Mouse (Mus musculus): ENCODE data around the gene Fbf1. TPM values are rescaled to one million over a fixed set of nuclear protein-coding genes. Genes with fewer than 3 reads are reported as not detected.

Gene Fbf1
- polyA plus RNA-seq, 1 experiment, result 24.0 TPM

- TF ChIP-seq POLR2A (IDR thresholded peaks at IDR 0.05; ENCODE audit: low read depth, low read length) (no peak), CTCF (conservative IDR thresholded peaks at IDR 0.05; ENCODE audit: insufficient read depth, insufficient read length, low read depth, low read length) (no peak)
- Histone ChIP-seq H3K27me3 (replicated peaks; ENCODE audit: control insufficient read depth, insufficient read depth, low read length) (no peaks in the 10 kb centered on the region), H3K36me3 (ENCODE audit: control insufficient read depth, insufficient read depth, low read length) (no peaks in the 10 kb centered on the region; the same call in 1 of the 2 replicates), H3K4me1 (ENCODE audit: control insufficient read depth, insufficient read depth, low read length) (peaks cover 11% of the 10 kb centered on the region; the same call in 1 of the 2 replicates), H3K4me3 (ENCODE audit: insufficient read depth, low read depth, low read length) (peak overlapping the region; percentile 76), H3K27ac (ENCODE audit: insufficient read depth, low read depth, low read length) (peak overlapping the region; percentile 91)
- WGBS, result 63% methylated on average over 6 of the region's 6 CpGs
- no peak for DNase-seq
Measured at GRCm38 (mm10) chr11:116197584-116197906, 29.6 kb upstream of the Fbf1 start.

- no peaks in the 10 kb centered on the region; the same call in 1 of the 2 replicates for H3K36me3 ChIP-seq (ENCODE audit: control insufficient read depth, insufficient read depth, low read length)
- DNase-seq, result no peak
- WGBS, result 77% methylated on average over 18 of the region's 18 CpGs
- H3K4me1 ChIP-seq (ENCODE audit: control insufficient read depth, insufficient read depth, low read length), result peaks cover 11% of the 10 kb centered on the region; the same call in 1 of the 2 replicates
- peak overlapping the region; percentile 76 for H3K4me3 ChIP-seq (ENCODE audit: insufficient read depth, low read depth, low read length)
- peak overlapping the region; percentile 91 for H3K27ac ChIP-seq (ENCODE audit: insufficient read depth, low read depth, low read length)
- H3K27me3 ChIP-seq (replicated peaks; ENCODE audit: control insufficient read depth, insufficient read depth, low read length), result no peaks in the 10 kb centered on the region
- TF ChIP-seq POLR2A (IDR thresholded peaks at IDR 0.05; ENCODE audit: low read depth, low read length), result no peak
Measured at GRCm38 (mm10) chr11:116196866-116197583, 29.1 kb upstream of the Fbf1 start.

GRCm38 (mm10) chr11:116196336-116196735, 28.4 kb upstream of the Fbf1 start:
- no peaks in the 10 kb centered on the region for H3K27me3 ChIP-seq (replicated peaks; ENCODE audit: control insufficient read depth, insufficient read depth, low read length)
- TF ChIP-seq CTCF (conservative IDR thresholded peaks at IDR 0.05; ENCODE audit: insufficient read depth, insufficient read length, low read depth, low read length) (no peak), POLR2A (IDR thresholded peaks at IDR 0.05; ENCODE audit: low read depth, low read length) (no peak)
- H3K4me1 ChIP-seq (ENCODE audit: control insufficient read depth, insufficient read depth, low read length), result peaks cover 11% of the 10 kb centered on the region; the same call in 1 of the 2 replicates
- H3K36me3 ChIP-seq (ENCODE audit: control insufficient read depth, insufficient read depth, low read length), result no peaks in the 10 kb centered on the region; the same call in 1 of the 2 replicates
- peak overlapping the region; percentile 76; the same call in 1 of the 2 replicates for H3K4me3 ChIP-seq (ENCODE audit: insufficient read depth, low read depth, low read length)
- peak; percentile 65 for DNase-seq
- 52% methylated on average over 3 of the region's 3 CpGs for WGBS
- H3K27ac ChIP-seq (ENCODE audit: insufficient read depth, low read depth, low read length), result peak overlapping the region; percentile 76

GRCm38 (mm10) chr11:116195252-116195651, 27.3 kb upstream of the Fbf1 start:
- peak; percentile 19; the same call in 1 of the 2 replicates for TF ChIP-seq CTCF (conservative IDR thresholded peaks at IDR 0.05; ENCODE audit: insufficient read depth, insufficient read length, low read depth, low read length)
- TF ChIP-seq POLR2A (IDR thresholded peaks at IDR 0.05; ENCODE audit: low read depth, low read length), result no peak
- H3K27me3 ChIP-seq (replicated peaks; ENCODE audit: control insufficient read depth, insufficient read depth, low read length), result no peaks in the 10 kb centered on the region
- DNase-seq, result peak; percentile 88
- 21% methylated on average over 5 of the region's 5 CpGs for WGBS
- H3K4me3 ChIP-seq (ENCODE audit: insufficient read depth, low read depth, low read length), result peak overlapping the region; percentile 18
- H3K4me1 ChIP-seq (ENCODE audit: control insufficient read depth, insufficient read depth, low read length), result peaks cover 11% of the 10 kb centered on the region; the same call in 1 of the 2 replicates
- H3K36me3 ChIP-seq (ENCODE audit: control insufficient read depth, insufficient read depth, low read length), result no peaks in the 10 kb centered on the region; the same call in 1 of the 2 replicates
- peak overlapping the region; percentile 99 for H3K27ac ChIP-seq (ENCODE audit: insufficient read depth, low read depth, low read length)

GRCm38 (mm10) chr11:116194619-116195018, 26.7 kb upstream of the Fbf1 start:
- Histone ChIP-seq H3K36me3 (ENCODE audit: control insufficient read depth, insufficient read depth, low read length) (no peaks in the 10 kb centered on the region; the same call in 1 of the 2 replicates), H3K4me1 (ENCODE audit: control insufficient read depth, insufficient read depth, low read length) (peaks cover 8% of the 10 kb centered on the region; the same call in 1 of the 2 replicates), H3K27me3 (replicated peaks; ENCODE audit: control insufficient read depth, insufficient read depth, low read length) (no peaks in the 10 kb centered on the region), H3K27ac (ENCODE audit: insufficient read depth, low read depth, low read length) (peak overlapping the region; percentile 99; the same call in 1 of the 2 replicates), H3K4me3 (ENCODE audit: insufficient read depth, low read depth, low read length) (no peak overlapping the region; the same call in 1 of the 2 replicates)
- TF ChIP-seq POLR2A (IDR thresholded peaks at IDR 0.05; ENCODE audit: low read depth, low read length), result no peak
- no peak for TF ChIP-seq CTCF (conservative IDR thresholded peaks at IDR 0.05; ENCODE audit: insufficient read depth, insufficient read length, low read depth, low read length)
- no peak for DNase-seq
- 77% methylated on average over 8 of the region's 8 CpGs for WGBS

GRCm38 (mm10) chr11:116187226-116187930, 19.4 kb upstream of the Fbf1 start:
- Histone ChIP-seq H3K4me1 (ENCODE audit: control insufficient read depth, insufficient read depth, low read length) (no peaks in the 10 kb centered on the region; the same call in 1 of the 2 replicates), H3K4me3 (ENCODE audit: insufficient read depth, low read depth, low read length) (no peak overlapping the region), H3K27me3 (replicated peaks; ENCODE audit: control insufficient read depth, insufficient read depth, low read length) (no peaks in the 10 kb centered on the region), H3K27ac (ENCODE audit: insufficient read depth, low read depth, low read length) (no peak overlapping the region), H3K36me3 (ENCODE audit: control insufficient read depth, insufficient read depth, low read length) (peaks cover 5% of the 10 kb centered on the region; the same call in 1 of the 2 replicates)
- TF ChIP-seq POLR2A (IDR thresholded peaks at IDR 0.05; ENCODE audit: low read depth, low read length) (no peak), CTCF (conservative IDR thresholded peaks at IDR 0.05; ENCODE audit: insufficient read depth, insufficient read length, low read depth, low read length) (no peak)
- DNase-seq, result no peak
- WGBS, result 55% methylated on average over 11 of the region's 11 CpGs

- H3K27me3 ChIP-seq (replicated peaks; ENCODE audit: control insufficient read depth, insufficient read depth, low read length), result no peaks in the 10 kb centered on the region
- TF ChIP-seq CTCF (conservative IDR thresholded peaks at IDR 0.05; ENCODE audit: insufficient read depth, insufficient read length, low read depth, low read length), result no peak
- TF ChIP-seq POLR2A (IDR thresholded peaks at IDR 0.05; ENCODE audit: low read depth, low read length), result no peak
- H3K4me3 ChIP-seq (ENCODE audit: insufficient read depth, low read depth, low read length), result no peak overlapping the region
- WGBS, result 84% methylated on average over 11 of the region's 11 CpGs
- H3K36me3 ChIP-seq (ENCODE audit: control insufficient read depth, insufficient read depth, low read length), result peaks cover 9% of the 10 kb centered on the region
- no peak for DNase-seq
- H3K4me1 ChIP-seq (ENCODE audit: control insufficient read depth, insufficient read depth, low read length), result no peaks in the 10 kb centered on the region; the same call in 1 of the 2 replicates
- no peak overlapping the region for H3K27ac ChIP-seq (ENCODE audit: insufficient read depth, low read depth, low read length)
Measured at GRCm38 (mm10) chr11:116186360-116186759, 18.4 kb upstream of the Fbf1 start.

Data from kidney, adult 2 months (tissue).